Comparison of ENCODE assay signal across 20 mouse cellular contexts in the genomic region with DNA sequence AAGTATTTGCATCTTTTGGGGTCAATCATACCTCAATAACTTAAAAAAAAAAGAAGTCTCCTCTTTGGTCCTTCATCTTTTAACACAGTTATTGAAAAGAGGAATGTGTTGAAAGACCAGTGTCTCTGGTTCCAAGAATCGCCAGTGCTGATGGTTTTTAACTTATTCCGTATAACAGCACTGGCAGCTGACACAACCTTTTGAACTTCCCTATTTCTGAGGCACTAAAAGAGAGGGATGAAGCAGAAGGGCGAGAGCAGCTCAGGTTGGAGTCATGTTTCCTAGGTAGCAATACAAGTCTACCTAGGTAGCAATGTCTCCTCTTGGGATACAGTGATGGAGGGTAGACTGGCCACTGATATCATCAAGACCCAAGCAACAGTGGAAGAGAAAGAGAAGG.
"Had no signal": no experiment of that assay in that cellular context is flagged by ENCODE, and none has a peak within 500 bp of the region (broad histone marks: within the 10 kb centered on the region; RNA-seq: fewer than 3 reads in every experiment).

No protein-coding gene starts in this region.

- H3K36me3 ChIP-seq: midbrain, embryonic 10.5 days; midbrain, embryonic 12.5 days; neural tube, embryonic 13.5 days; neural tube, embryonic 15.5 days had no signal

- H3K9me3 ChIP-seq: midbrain, embryonic 10.5 days; midbrain, embryonic 12.5 days; neural tube, embryonic 13.5 days; neural tube, embryonic 15.5 days had no signal

- ATAC-seq: midbrain, embryonic 16.5 days had no signal

- H3K4me3 ChIP-seq: midbrain, embryonic 10.5 days; midbrain, embryonic 12.5 days; myocyte; neural tube, embryonic 13.5 days; neural tube, embryonic 15.5 days had no signal

- DNase-seq: lung, adult 18-20 months; lung, embryonic 14.5 days; lung, postnatal 10 days; lung, postnatal 4 days; midbrain, embryonic 14.5 days; retina, postnatal 1 day; right cerebral cortex, adult 18-20 months; right cerebral cortex, postnatal 25 days; right cerebral cortex, postnatal 4 days; spleen, adult 18-20 months; thymus, adult 18-20 months; thymus, postnatal 14 days; thymus, postnatal 36 days had no signal

- H3K27ac ChIP-seq: liver, embryonic 14.5 days; midbrain, embryonic 10.5 days; midbrain, embryonic 12.5 days; neural tube, embryonic 13.5 days; neural tube, embryonic 15.5 days had no signal
